In the genomic region with DNA sequence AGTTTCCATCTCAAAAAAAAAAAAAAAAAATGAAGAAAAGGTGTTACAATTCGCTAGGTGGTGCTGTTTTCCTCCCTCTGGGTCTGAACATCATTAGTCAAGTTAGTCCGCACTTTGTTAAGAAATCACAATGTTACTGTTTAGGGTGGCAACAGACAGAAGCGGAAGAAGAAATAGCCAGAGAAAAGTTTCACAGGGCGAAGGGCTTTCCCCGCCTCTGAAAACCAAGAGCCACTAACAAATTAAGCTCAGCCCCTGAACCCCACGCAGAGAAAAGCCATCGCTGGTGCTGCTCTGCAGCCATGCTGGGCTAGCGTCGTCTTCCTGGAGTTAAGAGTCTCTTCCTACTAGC, we compare ENCODE assay signal across 8 mouse cellular contexts. TPM values are rescaled to one million over a fixed set of nuclear protein-coding genes. Genes with fewer than 3 reads are reported as not detected.
A peak's percentile ranks its signal among the peaks of the same experiment; 100 is the strongest.
DNase-seq lines count a peak whose midpoint lies in the region; ATAC-seq lines count a peak whose summit lies in the region.

No protein-coding gene starts in this region.

- H3K36me3 ChIP-seq in forebrain, embryonic 10.5 days (replicated peaks) = peaks cover 18% of the 10 kb centered on the region
- no peaks in the 10 kb centered on the region for H3K36me3 ChIP-seq in limb, embryonic 12.5 days
- H3K36me3 ChIP-seq in midbrain, embryonic 14.5 days (ENCODE audit: control insufficient read depth, insufficient read depth, low read length) = no peaks in the 10 kb centered on the region
- H3K36me3 ChIP-seq in stomach, embryonic 16.5 days (ENCODE audit: control insufficient read depth, insufficient read depth, low read length) = no peaks in the 10 kb centered on the region

- H3K27me3 ChIP-seq in forebrain, embryonic 10.5 days (ENCODE audit: poor library complexity, severe bottlenecking) = peaks cover 33% of the 10 kb centered on the region
- H3K27me3 ChIP-seq in limb, embryonic 12.5 days = peaks cover 31% of the 10 kb centered on the region
- H3K27me3 ChIP-seq in midbrain, embryonic 14.5 days (ENCODE audit: control insufficient read depth, insufficient read depth, low read length) = peaks cover 37% of the 10 kb centered on the region
- no peaks in the 10 kb centered on the region for H3K27me3 ChIP-seq in stomach, embryonic 16.5 days (ENCODE audit: control insufficient read depth, insufficient read depth, low read length)

- DNase-seq in cerebellum, adult 8-10 months = peak; percentile 31
- DNase-seq in adipocyte (ENCODE audit: low spot score) = peak; percentile 83
- DNase-seq in forebrain, embryonic 10.5 days (ENCODE audit: extremely low spot score, low spot score) = peak; percentile 47
- DNase-seq in heart, postnatal 4 days = peak; percentile 37
- peak; percentile 77 for DNase-seq in midbrain, embryonic 14.5 days

- H3K27ac ChIP-seq in forebrain, embryonic 10.5 days = peak overlapping the region; percentile 81
- peak overlapping the region; percentile 84 for H3K27ac ChIP-seq in limb, embryonic 12.5 days
- no peak overlapping the region for H3K27ac ChIP-seq in midbrain, embryonic 14.5 days (replicated peaks; ENCODE audit: low read depth, low read length)
- peak overlapping the region; percentile 91 for H3K27ac ChIP-seq in stomach, embryonic 16.5 days (ENCODE audit: low read length)

- WGBS in forebrain, embryonic 10.5 days = 2% methylated on average over 9 of the region's 9 CpGs
- under 1% methylated on average over 9 of the region's 9 CpGs for WGBS in limb, embryonic 12.5 days
- WGBS in midbrain, embryonic 14.5 days = 1% methylated on average over 9 of the region's 9 CpGs
- WGBS in stomach, embryonic 16.5 days = under 1% methylated on average over 9 of the region's 9 CpGs

- no peak for ATAC-seq in cerebellum, adult (ENCODE audit: insufficient number of reproducible peaks, low FRiP score, low TSS enrichment)
- ATAC-seq in limb, embryonic 12.5 days (ENCODE audit: insufficient number of reproducible peaks, insufficient read depth, low FRiP score, low TSS enrichment, low read depth) = no peak
- ATAC-seq in midbrain, embryonic 14.5 days (ENCODE audit: low FRiP score, low TSS enrichment) = no peak
- ATAC-seq in stomach, embryonic 16.5 days (ENCODE audit: insufficient read depth, low FRiP score) = no peak

- H3K4me2 ChIP-seq in limb, embryonic 12.5 days = peak overlapping the region; percentile 79
- H3K4me2 ChIP-seq in midbrain, embryonic 14.5 days (ENCODE audit: low read length) = peak overlapping the region; percentile 99
- peak overlapping the region; percentile 93 for H3K4me2 ChIP-seq in stomach, embryonic 16.5 days (ENCODE audit: low read depth, low read length)

- peak overlapping the region; percentile 90 for H3K4me3 ChIP-seq in forebrain, embryonic 10.5 days
- peak overlapping the region; percentile 44 for H3K4me3 ChIP-seq in limb, embryonic 12.5 days (replicated peaks)
- H3K4me3 ChIP-seq in midbrain, embryonic 14.5 days (replicated peaks; ENCODE audit: low read depth, low read length) = peak overlapping the region; percentile 32
- H3K4me3 ChIP-seq in stomach, embryonic 16.5 days (replicated peaks; ENCODE audit: low read length) = peak overlapping the region; percentile 91

- peaks cover 77% of the 10 kb centered on the region for H3K4me1 ChIP-seq in forebrain, embryonic 10.5 days
- peaks cover 50% of the 10 kb centered on the region for H3K4me1 ChIP-seq in limb, embryonic 12.5 days (replicated peaks)
- peaks cover 24% of the 10 kb centered on the region for H3K4me1 ChIP-seq in midbrain, embryonic 14.5 days (ENCODE audit: control insufficient read depth, insufficient read depth, low read length)
- H3K4me1 ChIP-seq in stomach, embryonic 16.5 days (ENCODE audit: control insufficient read depth, insufficient read depth, low read length) = peaks cover 19% of the 10 kb centered on the region

- no peaks in the 10 kb centered on the region for H3K9me3 ChIP-seq in forebrain, embryonic 10.5 days
- no peaks in the 10 kb centered on the region for H3K9me3 ChIP-seq in limb, embryonic 12.5 days
- no peaks in the 10 kb centered on the region for H3K9me3 ChIP-seq in midbrain, embryonic 14.5 days (ENCODE audit: control insufficient read depth, low read length)
- H3K9me3 ChIP-seq in stomach, embryonic 16.5 days (replicated peaks; ENCODE audit: control insufficient read depth, low read length) = no peaks in the 10 kb centered on the region

- peak overlapping the region; percentile 42; the same call in 1 of the 2 replicates for H3K9ac ChIP-seq in limb, embryonic 12.5 days (replicated peaks)
- no peak overlapping the region; the same call in 1 of the 2 replicates for H3K9ac ChIP-seq in midbrain, embryonic 14.5 days (replicated peaks; ENCODE audit: low read length)
- peak overlapping the region; percentile 70 for H3K9ac ChIP-seq in stomach, embryonic 16.5 days (ENCODE audit: low read length)

RNA-seq across cellular contexts. Expression of gene Ezr, which starts 4.3 kb away (rescaled TPM):
- polyA plus RNA-seq in forebrain, embryonic 10.5 days (2016; fragmentation: Nextera tagmentation; extraction: Ambion mirVana) = 103 and 116 TPM in 2 replicates
- 100 to 1,000 TPM; 103 to 104 TPM for total RNA-seq in heart, postnatal 4 days (2021)
- polyA plus RNA-seq in limb, embryonic 12.5 days (2016; fragmentation: Nextera tagmentation; extraction: Ambion mirVana) = 40.1 and 46.9 TPM in 2 replicates
- 20.8 and 27.8 TPM in 2 replicates for polyA plus RNA-seq in midbrain, embryonic 14.5 days (2014; fragmentation: Nextera tagmentation; extraction: Ambion mirVana)
- 266 and 335 TPM in 2 replicates for polyA plus RNA-seq in stomach, embryonic 16.5 days (2015; fragmentation: Nextera tagmentation; extraction: Ambion mirVana)

Comparison
In these comparisons a context has a peak if more than half of its experiments do, and no peak if none do; other contexts are left out.
1. DNase-seq: peak in every context shown above with its lines; median percentile 83 in adipocyte; 77 in midbrain, embryonic 14.5 days; 47 in forebrain, embryonic 10.5 days; 37 in heart, postnatal 4 days; 31 in cerebellum, adult 8-10 months.
2. H3K4me3 ChIP-seq: peak in every context shown above with its lines; median percentile 91 in stomach, embryonic 16.5 days; 90 in forebrain, embryonic 10.5 days; 44 in limb, embryonic 12.5 days; 32 in midbrain, embryonic 14.5 days.